Mouse (Mus musculus): Measurements from ENCODE around the gene Gatad2a. TPM values are rescaled to one million over a fixed set of nuclear protein-coding genes. Genes with fewer than 3 reads are reported as not detected.
"Not testable (repeated sequence)": the region's sequence is repeated elsewhere in the genome, so short reads cannot be mapped to it uniquely, and the experiment has no call there.

Gatad2a gene
- 57.3 and 59.9 TPM in 2 replicates for polyA plus RNA-seq (2016; fragmentation: Nextera tagmentation; extraction: Ambion mirVana)

- H3K4me3 ChIP-seq, result peak within 1 kb of the TSS; percentile 93
- WGBS, result under 1% methylated on average over 87 of the region's 87 CpGs
- H3K4me1 ChIP-seq, result peaks cover 24% of the 10 kb centered on the region
Observed at GRCm38 (mm10) chr8:69995776-69996588, at the start of gene Gatad2a. Gene Gatad2a, minus strand, starts transcription at chr8:69996384.

GRCm38 (mm10) chr8:70043996-70044395 is 47.8 kb upstream of the Gatad2a start:
- Histone ChIP-seq H3K27me3 (replicated peaks; ENCODE audit: low read depth, poor library complexity, severe bottlenecking) (no peaks in the 10 kb centered on the region), H3K27ac (replicated peaks) (no peak overlapping the region), H3K4me1 (peaks cover 41% of the 10 kb centered on the region), H3K36me3 (replicated peaks) (peaks cover 23% of the 10 kb centered on the region), H3K4me3 (peak overlapping the region; percentile 81), H3K9me3 (no peaks in the 10 kb centered on the region)
- WGBS, result 87% methylated on average over 5 of the region's 5 CpGs
- no peak for DNase-seq (ENCODE audit: low spot score)

More at GRCm38 (mm10) chr8:69995776-69996588, at the start of gene Gatad2a:
- DNase-seq (ENCODE audit: low spot score), result peak; percentile 100
- H3K9me3 ChIP-seq, result no peaks in the 10 kb centered on the region
- H3K36me3 ChIP-seq (replicated peaks), result peaks cover 23% of the 10 kb centered on the region
- H3K27ac ChIP-seq (replicated peaks), result peak within 1 kb of the TSS; percentile 93
- H3K27me3 ChIP-seq (replicated peaks; ENCODE audit: low read depth, poor library complexity, severe bottlenecking), result no peaks in the 10 kb centered on the region

DNA sequence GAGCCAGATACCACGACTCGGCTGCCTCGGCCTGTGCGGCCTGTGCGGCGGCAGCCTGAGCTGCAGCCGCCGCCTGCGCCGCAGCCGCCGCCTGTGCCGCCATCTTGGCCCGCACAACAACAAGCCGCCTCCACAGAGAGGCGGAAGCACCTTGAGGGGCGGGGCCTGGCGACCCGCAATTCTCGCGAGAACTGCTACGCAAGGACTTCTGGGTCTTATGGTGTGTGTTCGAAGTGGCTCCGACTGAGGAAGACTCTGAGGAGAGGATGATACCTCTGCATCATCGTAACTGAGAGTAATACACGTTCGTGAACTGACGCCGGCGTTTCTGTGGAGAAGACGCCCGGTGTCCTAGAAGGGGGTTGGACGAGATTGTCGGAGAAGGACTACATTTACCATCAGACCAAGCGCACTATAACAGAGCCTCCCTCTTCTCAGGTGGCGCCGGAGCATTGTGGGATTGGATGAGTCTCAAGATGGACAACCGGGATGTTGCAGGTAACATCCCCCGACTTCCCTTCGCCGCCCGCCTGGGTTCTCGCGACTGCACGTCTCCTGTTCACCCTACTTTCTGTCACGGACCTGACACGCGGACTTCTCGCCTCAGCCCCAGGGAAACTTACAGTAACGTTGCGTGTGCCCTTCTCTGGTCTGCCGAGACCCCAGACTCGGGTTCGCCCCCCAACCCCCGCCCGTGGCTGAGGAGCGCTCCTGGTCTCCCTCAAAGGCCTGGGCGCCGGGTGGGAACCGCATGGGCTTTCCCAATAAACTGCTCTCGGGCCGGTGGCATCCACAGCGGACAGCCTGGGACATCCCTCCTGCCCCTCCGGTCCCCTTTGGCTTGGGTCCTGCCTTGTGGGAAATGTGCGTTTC is 46.6 kb upstream of the Gatad2a start, which contains the start of the genes Mau2 and Sugp1:
Gene Mau2, minus strand, starts transcription at position 152 of the 873 bp plus-strand sequence.
Gene Sugp1, plus strand, starts transcription at position 231 of the 873 bp plus-strand sequence.
- under 1% methylated on average over 65 of the region's 65 CpGs for WGBS
- Histone ChIP-seq H3K27me3 (replicated peaks; ENCODE audit: low read depth, poor library complexity, severe bottlenecking) (no peaks in the 10 kb centered on the region), H3K9me3 (no peaks in the 10 kb centered on the region), H3K27ac (replicated peaks) (peak within 1 kb of the TSS; percentile 91), H3K4me1 (peaks cover 39% of the 10 kb centered on the region), H3K36me3 (replicated peaks) (peaks cover 19% of the 10 kb centered on the region), H3K4me3 (peak within 1 kb of the TSS; percentile 81)
- DNase-seq (ENCODE audit: low spot score), result peak; percentile 96

DNA sequence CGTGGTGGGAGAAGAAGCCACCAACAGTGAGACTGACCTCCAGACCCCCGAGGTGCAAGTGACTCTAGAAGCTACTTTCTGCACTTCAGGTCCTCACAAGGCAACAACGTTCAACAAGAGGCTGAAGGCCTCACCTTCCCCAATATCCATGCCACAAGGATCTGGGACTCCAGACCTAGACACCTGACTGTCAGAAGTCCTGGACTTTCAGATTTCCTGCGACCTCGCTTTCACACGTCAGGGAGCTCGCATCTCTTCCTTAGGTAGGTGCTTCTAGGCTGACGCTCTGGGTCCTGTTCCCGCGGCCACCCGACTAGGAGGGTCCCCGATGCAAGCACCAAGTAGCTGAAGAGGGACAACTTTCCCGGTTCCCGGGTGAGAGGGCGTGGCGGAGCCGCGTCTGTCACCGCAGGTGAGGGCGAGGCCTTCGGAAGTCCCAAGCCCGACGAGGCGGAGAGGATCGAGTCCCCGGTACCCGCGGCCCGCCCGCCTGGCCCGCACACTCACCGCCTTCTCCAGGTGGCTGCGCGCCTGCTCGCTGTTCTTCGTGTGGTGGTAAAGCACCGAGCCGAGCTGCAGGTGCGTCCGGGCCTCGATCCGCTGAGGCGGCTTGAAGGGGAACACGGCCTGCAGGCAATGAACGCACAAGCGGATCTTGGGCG is 45.8 kb upstream of the Gatad2a start:
- no peaks in the 10 kb centered on the region for H3K27me3 ChIP-seq (replicated peaks; ENCODE audit: low read depth, poor library complexity, severe bottlenecking)
- no peaks in the 10 kb centered on the region for H3K9me3 ChIP-seq
- 1% methylated on average over 47 of the region's 47 CpGs for WGBS
- DNase-seq (ENCODE audit: low spot score), result no peak
- H3K27ac ChIP-seq (replicated peaks), result peak overlapping the region; percentile 91
- peak overlapping the region; percentile 81 for H3K4me3 ChIP-seq
- peaks cover 38% of the 10 kb centered on the region for H3K4me1 ChIP-seq
- H3K36me3 ChIP-seq (replicated peaks), result peaks cover 24% of the 10 kb centered on the region

GRCm38 (mm10) chr8:70037994-70038393 is 41.8 kb upstream of the Gatad2a start:
- H3K27me3 ChIP-seq (replicated peaks; ENCODE audit: low read depth, poor library complexity, severe bottlenecking), result no peaks in the 10 kb centered on the region
- no peak overlapping the region for H3K27ac ChIP-seq (replicated peaks)
- no peaks in the 10 kb centered on the region for H3K9me3 ChIP-seq
- 94% methylated on average over 1 of the region's 1 CpGs for WGBS
- no peak overlapping the region for H3K4me3 ChIP-seq
- H3K36me3 ChIP-seq (replicated peaks), result peaks cover 54% of the 10 kb centered on the region
- peaks cover 23% of the 10 kb centered on the region for H3K4me1 ChIP-seq
- DNase-seq (ENCODE audit: low spot score), result no peak

GRCm38 (mm10) chr8:70030255-70030654 is 34.1 kb upstream of the Gatad2a start:
- Histone ChIP-seq H3K36me3 (replicated peaks) (peaks cover 91% of the 10 kb centered on the region), H3K27ac (replicated peaks) (no peak overlapping the region), H3K4me3 (no peak overlapping the region), H3K4me1 (no peaks in the 10 kb centered on the region), H3K27me3 (replicated peaks; ENCODE audit: low read depth, poor library complexity, severe bottlenecking) (no peaks in the 10 kb centered on the region), H3K9me3 (no peaks in the 10 kb centered on the region)
- 91% methylated on average over 1 of the region's 1 CpGs for WGBS
- no peak for DNase-seq (ENCODE audit: low spot score)

GRCm38 (mm10) chr8:70026151-70026550 is 30.0 kb upstream of the Gatad2a start:
- Histone ChIP-seq H3K27ac (replicated peaks) (no peak overlapping the region), H3K4me3 (no peak overlapping the region), H3K36me3 (replicated peaks) (peaks cover 100% of the 10 kb centered on the region), H3K27me3 (replicated peaks; ENCODE audit: low read depth, poor library complexity, severe bottlenecking) (no peaks in the 10 kb centered on the region), H3K9me3 (no peaks in the 10 kb centered on the region), H3K4me1 (no peaks in the 10 kb centered on the region)
- WGBS, result 85% methylated on average over 2 of the region's 2 CpGs
- DNase-seq (ENCODE audit: low spot score), result no peak

DNA sequence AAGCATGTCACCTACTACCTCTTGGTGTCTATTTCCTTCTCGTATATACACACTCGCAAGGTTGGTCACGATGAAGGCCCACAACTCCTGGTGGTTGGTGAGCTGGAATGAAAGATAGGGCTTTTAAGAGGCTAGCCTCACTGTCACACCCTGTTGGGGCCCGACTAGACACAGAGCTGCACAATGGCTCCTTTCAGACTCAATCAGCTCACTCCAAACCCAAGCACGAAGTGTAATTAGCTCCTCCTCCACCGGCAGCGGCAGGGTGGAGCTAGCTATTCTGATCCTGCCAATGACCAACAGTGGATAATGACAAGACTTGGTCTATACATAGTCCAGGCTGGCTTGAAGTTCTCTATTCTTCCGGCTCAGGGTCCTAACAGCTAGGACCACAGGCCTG is 27.4 kb upstream of the Gatad2a start:
- Histone ChIP-seq H3K4me3 (no peak overlapping the region), H3K36me3 (replicated peaks) (peaks cover 100% of the 10 kb centered on the region), H3K4me1 (no peaks in the 10 kb centered on the region), H3K9me3 (no peaks in the 10 kb centered on the region), H3K27me3 (replicated peaks; ENCODE audit: low read depth, poor library complexity, severe bottlenecking) (no peaks in the 10 kb centered on the region), H3K27ac (replicated peaks) (no peak overlapping the region)
- no peak for DNase-seq (ENCODE audit: low spot score)
- WGBS, result 59% methylated on average over 8 of the region's 8 CpGs

DNA sequence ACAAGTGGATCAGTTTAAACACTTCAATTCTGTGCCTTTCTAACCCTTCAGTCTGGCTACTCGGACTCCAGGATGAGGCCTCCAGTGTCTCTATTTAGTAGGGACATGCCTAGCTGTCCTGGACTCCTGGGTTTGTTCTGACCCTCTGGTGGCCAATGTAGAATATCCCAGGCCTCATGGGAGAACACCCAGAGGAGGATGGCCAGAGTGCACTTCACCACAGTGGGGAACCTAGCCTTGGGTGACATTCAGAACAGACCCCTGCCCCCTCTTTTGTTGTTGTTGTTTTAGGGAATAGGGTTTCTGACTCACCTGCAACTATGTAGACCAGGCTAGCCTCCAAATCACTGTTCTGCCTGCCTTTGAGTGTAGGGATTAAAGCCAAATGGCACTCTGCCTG is 18.8 kb upstream of the Gatad2a start:
- 72% methylated on average over 1 of the region's 1 CpGs for WGBS
- Histone ChIP-seq H3K36me3 (replicated peaks) (peaks cover 41% of the 10 kb centered on the region), H3K9me3 (no peaks in the 10 kb centered on the region), H3K4me3 (no peak overlapping the region), H3K27ac (replicated peaks) (no peak overlapping the region), H3K27me3 (replicated peaks; ENCODE audit: low read depth, poor library complexity, severe bottlenecking) (no peaks in the 10 kb centered on the region), H3K4me1 (no peaks in the 10 kb centered on the region)
- no peak for DNase-seq (ENCODE audit: low spot score)

- 90% methylated on average over 1 of the region's 1 CpGs for WGBS
- H3K4me3 ChIP-seq, result no peak overlapping the region
- no peak for DNase-seq (ENCODE audit: low spot score)
- H3K27ac ChIP-seq (replicated peaks), result no peak overlapping the region
- no peaks in the 10 kb centered on the region for H3K4me1 ChIP-seq
- H3K9me3 ChIP-seq, result no peaks in the 10 kb centered on the region
- no peaks in the 10 kb centered on the region for H3K27me3 ChIP-seq (replicated peaks; ENCODE audit: low read depth, poor library complexity, severe bottlenecking)
- H3K36me3 ChIP-seq (replicated peaks), result peaks cover 19% of the 10 kb centered on the region
Observed at GRCm38 (mm10) chr8:70012763-70013162, 16.6 kb upstream of the Gatad2a start.

GRCm38 (mm10) chr8:70012350-70012749 is 16.2 kb upstream of the Gatad2a start:
- Histone ChIP-seq H3K36me3 (replicated peaks) (peaks cover 15% of the 10 kb centered on the region), H3K4me1 (no peaks in the 10 kb centered on the region), H3K9me3 (no peaks in the 10 kb centered on the region), H3K27ac (replicated peaks) (no peak overlapping the region), H3K4me3 (no peak overlapping the region), H3K27me3 (replicated peaks; ENCODE audit: low read depth, poor library complexity, severe bottlenecking) (no peaks in the 10 kb centered on the region)
- 81% methylated on average over 3 of the region's 3 CpGs for WGBS
- DNase-seq (ENCODE audit: low spot score), result no peak

DNA sequence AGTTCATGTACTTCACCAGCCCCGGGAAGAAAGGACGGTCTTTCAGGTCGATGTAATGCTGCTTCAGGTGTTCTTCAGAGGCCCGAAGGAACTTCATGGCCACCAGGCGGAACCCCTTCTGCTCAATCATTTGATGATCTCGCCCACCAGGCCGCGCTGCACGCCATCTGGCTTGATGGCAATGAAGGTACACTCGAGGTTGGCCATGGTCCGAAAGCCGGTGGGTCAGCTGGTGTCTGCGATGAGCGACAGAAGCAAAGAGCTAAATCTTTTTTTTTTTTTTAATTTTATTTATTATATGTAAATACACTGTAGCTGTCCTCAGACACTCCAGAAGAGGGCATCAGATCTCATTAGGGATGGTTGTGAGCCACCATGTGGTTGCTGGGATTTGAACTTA is 14.6 kb upstream of the Gatad2a start:
- not testable (repeated sequence) for H3K4me1 ChIP-seq; H3K4me3 ChIP-seq; DNase-seq (ENCODE audit: low spot score); H3K27me3 ChIP-seq (replicated peaks; ENCODE audit: low read depth, poor library complexity, severe bottlenecking); H3K9me3 ChIP-seq; H3K36me3 ChIP-seq (replicated peaks); H3K27ac ChIP-seq (replicated peaks)
- WGBS, result 89% methylated on average over 14 of the region's 14 CpGs
